ENCODE assay signal across 8 mouse cellular contexts in the genomic region with DNA sequence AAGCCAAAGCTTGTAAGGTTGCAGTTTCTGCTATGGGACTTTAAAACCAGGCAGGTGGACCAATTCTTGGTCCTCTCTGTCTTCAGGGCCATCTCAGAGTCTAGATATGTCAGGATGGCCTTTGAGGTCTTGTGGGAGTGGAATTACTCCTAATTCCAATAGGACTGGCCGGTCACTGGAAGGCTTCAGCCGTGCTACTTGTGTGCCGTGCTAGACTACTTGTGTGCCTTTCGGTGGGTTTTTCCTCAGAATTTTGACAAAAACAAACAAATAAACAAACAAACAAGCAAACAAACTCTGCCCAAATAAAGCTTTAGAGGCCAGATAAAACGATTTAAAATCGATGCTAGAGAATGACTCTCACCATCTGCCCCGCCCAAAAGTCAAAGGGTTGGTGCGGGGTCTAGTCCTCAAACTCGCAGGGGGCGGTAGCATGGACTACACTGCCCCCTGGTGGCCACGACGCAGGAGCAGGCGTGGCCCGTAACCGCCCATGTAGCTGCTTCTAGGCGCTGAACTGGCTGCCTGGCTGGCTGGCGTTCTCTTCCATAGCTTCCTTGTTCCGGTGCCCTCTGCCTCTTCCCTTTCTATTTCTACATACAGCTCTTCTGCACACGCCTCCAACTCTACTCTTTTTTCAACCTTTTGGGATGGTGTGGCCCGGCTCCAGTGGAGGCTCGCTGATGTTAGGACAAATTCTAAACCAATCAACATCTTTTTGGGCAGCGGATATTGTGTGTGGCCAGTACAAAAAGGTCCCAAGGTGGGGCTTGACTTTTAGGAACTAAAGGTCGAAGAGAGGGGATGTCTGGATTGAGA. TPM values are rescaled to one million over a fixed set of nuclear protein-coding genes. Genes with fewer than 3 reads are reported as not detected.
DNase-seq lines count a peak whose midpoint lies in the region; ATAC-seq and TF ChIP-seq lines count a peak whose summit lies in the region.

No protein-coding gene starts in this region.

- peak; percentile 99 for TF ChIP-seq CTCF in Patski (IDR thresholded peaks at IDR 0.05)

- peak overlapping the region; percentile 50 for H3K4me2 ChIP-seq in hindbrain, embryonic 16.5 days (ENCODE audit: low read length)

- WGBS in hindbrain, embryonic 16.5 days = 18% methylated on average over 23 of the region's 23 CpGs

- POLR2A ChIA-PET in Patski (lab: Charles Lee) = interaction anchor here (0.9 to 2.0 kb wide), 6 partner anchors 13 to 106 kb away, joined by 4 to 9 read pairs (median 6); a partner anchor contains a TSS

- H3K4me1 ChIP-seq in hindbrain, embryonic 16.5 days (ENCODE audit: control insufficient read depth, insufficient read depth, low read depth, low read length) = peaks cover 6% of the 10 kb centered on the region

- 0 out of 2 replicates have a peak overlapping the region, but pooled peaks have one; percentile 4 for H3K4me3 ChIP-seq in hindbrain, embryonic 16.5 days (ENCODE audit: low read length)

- in situ Hi-C loops in Patski (cut with MboI; ENCODE audit: low pct_unique_long_range_greater_than_20kb) = no loop called here

- H3K27ac ChIP-seq in hindbrain, embryonic 16.5 days (ENCODE audit: low read depth, low read length) = no peak overlapping the region

- no peaks in the 10 kb centered on the region for H3K9me3 ChIP-seq in hindbrain, embryonic 16.5 days (ENCODE audit: control insufficient read depth, low read length)

- H3K9ac ChIP-seq in hindbrain, embryonic 16.5 days (ENCODE audit: low read depth, low read length) = peak overlapping the region; percentile 43

- DNase-seq in Patski (ENCODE audit: low read depth, low spot score) = no peak
- DNase-seq in cerebellum, postnatal 14 days = peak; percentile 90 to 91
- peak; percentile 88 for DNase-seq in gastrocnemius, adult 18-20 months (ENCODE audit: low spot score)
- DNase-seq in left cerebral cortex, adult 11 months (ENCODE audit: low spot score) = peak; percentile 60
- DNase-seq in lung, postnatal 4 days = peak; percentile 91 to 92
- peak; percentile 89 for DNase-seq in retina, postnatal 1 day
- peak; percentile 72 for DNase-seq in urinary bladder, adult 2 months (ENCODE audit: low spot score)

- H3K27me3 ChIP-seq in Patski = no peaks in the 10 kb centered on the region
- H3K27me3 ChIP-seq in hindbrain, embryonic 16.5 days (replicated peaks; ENCODE audit: control insufficient read depth, insufficient read depth, low read length) = no peaks in the 10 kb centered on the region; the same call in 1 of the 2 replicates

- H3K36me3 ChIP-seq in hindbrain, embryonic 16.5 days (ENCODE audit: control insufficient read depth, insufficient read depth, low read length) = no peaks in the 10 kb centered on the region

- CTCF ChIA-PET in Patski (lab: Charles Lee) = interaction anchor here (0.6 to 5.7 kb wide), 28 partner anchors 9 to 224 kb away, joined by 3 to 40 read pairs (median 4); a partner anchor contains a TSS

- peak; percentile 84 for ATAC-seq in Patski
- ATAC-seq in hindbrain, embryonic 16.5 days = peak; percentile 95

RNA-seq across cellular contexts. Expression of a gene that starts 5.4 kb away (rescaled TPM):
- polyA plus RNA-seq in Patski (2021) = not detected
- not detected for total RNA-seq in gastrocnemius, adult 18-20 months (2021)
- polyA plus RNA-seq in hindbrain, embryonic 16.5 days (2015; fragmentation: Nextera tagmentation; extraction: Ambion mirVana) = not detected in 2 replicates
- polyA plus RNA-seq in urinary bladder, adult 2 months (2012; rRNA removed) = 0.23 TPM in 1 of 2 replicates, not detected in the other

RNA-seq across cellular contexts. Expression of a gene that starts 53.0 kb away (rescaled TPM):
- polyA plus RNA-seq in Patski (2021) = 9.5 TPM
- total RNA-seq in gastrocnemius, adult 18-20 months (2021) = 10 to 100 TPM; 44.3 to 47.3 TPM
- polyA plus RNA-seq in hindbrain, embryonic 16.5 days (2015; fragmentation: Nextera tagmentation; extraction: Ambion mirVana) = 34.1 and 44.9 TPM in 2 replicates
- 2.7 and 4.5 TPM in 2 replicates for polyA plus RNA-seq in urinary bladder, adult 2 months (2012; rRNA removed)
